Mouse (Mus musculus): ENCODE measurements at regions not wholly inside any gene's neighbourhood (a gene's known extent, or its start where the extent isn't known, plus 50 kb on each side); places are given as distances from the start of the nearest gene placed in this dataset.

DNA sequence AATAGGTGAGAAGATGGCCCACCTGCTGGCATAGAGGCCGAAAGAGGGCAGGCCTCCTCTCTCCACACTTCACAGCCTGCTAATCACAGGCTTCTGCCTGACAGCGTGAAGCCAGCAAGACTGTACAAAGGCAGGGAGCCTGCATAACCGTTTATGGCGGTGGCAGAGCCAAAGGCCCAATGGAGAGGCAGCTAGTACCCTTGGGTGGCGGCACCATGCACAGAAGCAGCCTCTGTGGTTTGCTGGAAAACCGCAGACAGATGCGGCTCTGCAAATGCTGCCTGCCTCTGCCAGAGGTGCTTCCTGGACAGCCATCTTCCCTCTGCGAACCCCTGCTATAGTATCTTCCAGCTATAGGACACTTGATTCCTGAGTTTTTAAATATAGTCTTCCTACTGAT, 86.2 kb downstream of the Cpn2 start:
- no peak for TF ChIP-seq CTCF (IDR thresholded peaks at IDR 0.05; ENCODE audit: low read depth)
- no peak for TF ChIP-seq EP300 (optimal IDR thresholded peaks at IDR 0.05)

All from stomach, postnatal 0 days (tissue).